Comparison of ENCODE assay signal across 8 mouse cellular contexts in the genomic region with DNA sequence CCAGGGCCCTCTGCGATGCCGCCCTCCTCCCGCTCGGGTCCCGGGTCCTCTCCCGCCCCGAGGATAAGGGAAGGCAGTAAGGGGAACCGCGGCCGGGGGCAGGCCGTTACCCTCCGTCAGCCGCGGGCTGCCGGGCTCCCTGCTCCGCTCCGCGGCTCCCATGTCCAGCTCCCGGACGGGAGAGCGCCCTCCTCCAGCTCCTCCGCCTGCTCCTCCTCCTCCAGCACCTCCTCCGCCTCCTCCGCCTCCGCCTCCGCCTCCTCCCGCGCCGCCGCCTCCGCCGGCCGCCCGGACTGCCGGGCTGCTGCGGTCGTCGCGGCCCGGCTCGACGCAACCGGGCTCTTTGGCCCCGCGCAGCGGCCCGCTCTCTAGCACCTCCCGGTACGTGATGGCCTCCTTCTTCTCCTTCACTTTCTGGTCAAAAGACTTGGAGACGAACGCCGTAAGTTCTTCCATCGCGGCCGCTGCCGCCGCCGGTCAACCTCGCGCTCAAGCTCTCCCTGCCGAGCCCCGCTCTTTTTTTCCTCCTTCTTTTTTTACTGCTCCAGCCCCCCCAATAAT. TPM values are rescaled to one million over a fixed set of nuclear protein-coding genes. Genes with fewer than 3 reads are reported as not detected.
DNase-seq lines count a peak whose midpoint lies in the region; ATAC-seq and TF ChIP-seq lines count a peak whose summit lies in the region.

A gene (plus strand): TSS at position 290 of the 561 bp plus-strand sequence.

- no peak for TF ChIP-seq CTCF in forebrain, postnatal 0 days (IDR thresholded peaks at IDR 0.05; ENCODE audit: low read depth)

- intact Hi-C loops in left cerebral cortex, postnatal 14 days (cut with DNase I): loop anchor here (10.0 kb wide), 1 partner anchor 364 kb away; no protein-coding TSS in a partner anchor

- no peak within 1 kb of the TSS for H3K9ac ChIP-seq in forebrain, postnatal 0 days
- peak within 1 kb of the TSS; percentile 65 for H3K9ac ChIP-seq in hindbrain, embryonic 12.5 days

- no peaks in the 10 kb centered on the region for H3K9me3 ChIP-seq in forebrain, postnatal 0 days (ENCODE audit: low read length)
- no peaks in the 10 kb centered on the region for H3K9me3 ChIP-seq in hindbrain, embryonic 12.5 days (replicated peaks)

- peaks cover 1% of the 10 kb centered on the region; the same call in 1 of the 2 replicates for H3K4me1 ChIP-seq in forebrain, postnatal 0 days (ENCODE audit: insufficient read depth)
- peaks cover 23% of the 10 kb centered on the region for H3K4me1 ChIP-seq in hindbrain, embryonic 12.5 days

- peak within 1 kb of the TSS; percentile 46 for H3K4me2 ChIP-seq in forebrain, postnatal 0 days (ENCODE audit: low read depth)
- H3K4me2 ChIP-seq in hindbrain, embryonic 12.5 days (replicated peaks): peak within 1 kb of the TSS; percentile 72

- H3K4me3 ChIP-seq in forebrain, postnatal 0 days (ENCODE audit: low read depth, low read length): peak within 1 kb of the TSS; percentile 27
- H3K4me3 ChIP-seq in hindbrain, embryonic 12.5 days: peak within 1 kb of the TSS; percentile 47

- H3K27me3 ChIP-seq in forebrain, postnatal 0 days (ENCODE audit: insufficient read depth, low read length): peaks cover 74% of the 10 kb centered on the region
- peaks cover 71% of the 10 kb centered on the region for H3K27me3 ChIP-seq in hindbrain, embryonic 12.5 days

- ATAC-seq in forebrain, postnatal 0 days: no peak
- peak; percentile 27 for ATAC-seq in hindbrain, embryonic 12.5 days (ENCODE audit: low FRiP score)
- ATAC-seq in megakaryocyte-erythroid progenitor cell, adult 5-6 weeks (replicated peaks; ENCODE audit: low FRiP score, low TSS enrichment, poor library complexity, severe bottlenecking): peak; percentile 25; the same call in 1 of the 2 replicates

- no peaks in the 10 kb centered on the region for H3K36me3 ChIP-seq in forebrain, postnatal 0 days (ENCODE audit: insufficient read depth)
- H3K36me3 ChIP-seq in hindbrain, embryonic 12.5 days: no peaks in the 10 kb centered on the region

- H3K27ac ChIP-seq in forebrain, postnatal 0 days (ENCODE audit: low read depth, low read length): no peak within 1 kb of the TSS
- peak within 1 kb of the TSS; percentile 86 for H3K27ac ChIP-seq in hindbrain, embryonic 12.5 days

- WGBS in forebrain, postnatal 0 days: under 1% methylated on average over 61 of the region's 62 CpGs
- 0% methylated on average over 27 of the region's 62 CpGs for WGBS in hindbrain, embryonic 12.5 days

- DNase-seq in layer of hippocampus, adult 18-20 months (ENCODE audit: low spot score in 2 of 2): no peak
- no peak for DNase-seq in layer of hippocampus, adult 9-10 months (ENCODE audit: low spot score)
- DNase-seq in adrenal gland, postnatal 10 days: peak; percentile 68
- no peak for DNase-seq in forebrain, postnatal 0 days
- no peak for DNase-seq in left cerebral cortex, postnatal 14 days (ENCODE audit: low spot score in 2 of 2)
- peak; percentile 15 to 22 for DNase-seq in thymus, adult 18-20 months

RNA-seq across cellular contexts. Expression of the gene that starts here (rescaled TPM):
- total RNA-seq in layer of hippocampus, adult 18-20 months (2021): 10 to 100 TPM; 40.7 to 42.0 TPM
- 10 to 100 TPM; 25.2 to 30.0 TPM for total RNA-seq in adrenal gland, postnatal 10 days (2021)
- 30.5 and 33.6 TPM in 2 replicates for total RNA-seq in forebrain, postnatal 0 days (2014; rRNA removed)
- 25.9 and 27.6 TPM in 2 replicates for polyA plus RNA-seq in forebrain, postnatal 0 days (2015; fragmentation: Nextera tagmentation; extraction: Ambion mirVana)
- polyA plus RNA-seq in hindbrain, embryonic 12.5 days (2016; fragmentation: Nextera tagmentation; extraction: Ambion mirVana): 40.3 and 40.7 TPM in 2 replicates
- 10 to 100 TPM; 27.4 to 31.4 TPM for total RNA-seq in left cerebral cortex, postnatal 14 days (2021)
- total RNA-seq in megakaryocyte-erythroid progenitor cell, adult 5-6 weeks (2014; fragmentation: Nextera tagmentation): 30.5 and 30.9 TPM in 2 replicates
- total RNA-seq in megakaryocyte-erythroid progenitor cell, adult 5-6 weeks (2017): 41.3 and 50.2 TPM in 2 replicates

Comparison
In these comparisons a context has a peak if more than half of its experiments do, and no peak if none do; other contexts are left out.
1. DNase-seq: peak in adrenal gland, postnatal 10 days (single experiment) and thymus, adult 18-20 months (2 of 2); none in layer of hippocampus, adult 18-20 months (0 of 2), layer of hippocampus, adult 9-10 months (single experiment), forebrain, postnatal 0 days (single experiment) and left cerebral cortex, postnatal 14 days (0 of 2).